Mouse (Mus musculus) embryonic facial prominence, embryonic 15.5 days (tissue): ENCODE results near the gene Efna5. TPM values are rescaled to one million over a fixed set of nuclear protein-coding genes. Genes with fewer than 3 reads are reported as not detected.

Source experiments
- ATAC-seq: fragments of 200-750 bp; cut with Nextera tagmentation; 2 replicates; pipeline ENCODE4 v1.8.0; 2017; ENCODE audit warnings: low read depth, moderate TSS enrichment; ENCODE audit not compliant: insufficient number of reproducible peaks, low FRiP score, low TSS enrichment
- H3K27ac ChIP-seq: fragments of 300-500 bp; sonication (generic); replicated peaks from 2 replicates; pipeline ENCODE4 v1.5.1; 2015; ENCODE audit warnings: mild to moderate bottlenecking, inconsistent platforms
- H3K27me3 ChIP-seq: fragments of 300-500 bp; sonication (generic); 2 replicates; pipeline ENCODE4 v1.6.1; 2015; ENCODE audit warnings: inconsistent platforms
- H3K36me3 ChIP-seq: fragments of 300-500 bp; sonication (generic); 2 replicates; pipeline ENCODE4 v1.6.1; 2015; ENCODE audit warnings: mild to moderate bottlenecking, inconsistent platforms
- H3K4me1 ChIP-seq: fragments of 300-500 bp; sonication (generic); 2 replicates; pipeline ENCODE4 v1.6.1; 2015; ENCODE audit warnings: inconsistent platforms
- H3K4me2 ChIP-seq: fragments of 300-500 bp; sonication (generic); replicated peaks from 2 replicates; pipeline ENCODE4 v1.6.1; 2015; ENCODE audit warnings: mild to moderate bottlenecking, inconsistent platforms
- H3K4me3 ChIP-seq: fragments of 300-500 bp; sonication (generic); replicated peaks from 2 replicates; pipeline ENCODE4 v1.5.1; 2015; ENCODE audit warnings: mild to moderate bottlenecking, inconsistent platforms
- H3K9ac ChIP-seq: fragments of 300-500 bp; sonication (generic); 2 replicates; pipeline ENCODE4 v1.6.1; 2015; ENCODE audit warnings: inconsistent platforms
- H3K9me3 ChIP-seq: fragments of 300-500 bp; sonication (generic); replicated peaks from 2 replicates; pipeline ENCODE4 v1.6.1; 2016; ENCODE audit warnings: inconsistent platforms
- WGBS: fragments of 180-500 bp; shearing (Covaris S2); methylation state at CpG from one replicate; pipeline ENCODE4 v1.1.7; 2015; 5-methylcytosine and 5-hydroxymethylcytosine counted together
- polyA plus RNA-seq: library from polyadenylated mRNA; unstranded; fragments of >200 nt; fragmentation: Nextera tagmentation; extraction: Ambion mirVana; gene quantifications from 2 replicates; pipeline ENCODE4 v1.2.1, GENCODE M21; 2015

Gene Efna5
- polyA plus RNA-seq, 1 experiment from 2014 or later, result 71.9 TPM

GRCm38 (mm10) chr17:62880311-62881175, 574 bp downstream of the Efna5 start:
- peaks cover 16% of the 10 kb centered on the region; the same call in 1 of the 2 replicates for H3K4me1 ChIP-seq
- no peaks in the 10 kb centered on the region for H3K36me3 ChIP-seq
- ATAC-seq, result no peak
- H3K4me2 ChIP-seq, result peak overlapping the region; percentile 94
- WGBS, result under 1% methylated on average over 82 of the region's 82 CpGs
- H3K27me3 ChIP-seq, result no peaks in the 10 kb centered on the region
- H3K27ac ChIP-seq, result peak overlapping the region; percentile 98
- no peaks in the 10 kb centered on the region for H3K9me3 ChIP-seq
- peak overlapping the region; percentile 83 for H3K4me3 ChIP-seq
- H3K9ac ChIP-seq, result peak overlapping the region; percentile 90

GRCm38 (mm10) chr17:62879526-62880310, 1.4 kb downstream of the Efna5 start:
- ATAC-seq, result no peak
- Histone ChIP-seq H3K27me3 (no peaks in the 10 kb centered on the region), H3K4me3 (peak overlapping the region; percentile 83), H3K27ac (peak overlapping the region; percentile 98), H3K4me1 (peaks cover 16% of the 10 kb centered on the region; the same call in 1 of the 2 replicates), H3K9ac (peak overlapping the region; percentile 90), H3K9me3 (no peaks in the 10 kb centered on the region), H3K4me2 (peak overlapping the region; percentile 94), H3K36me3 (no peaks in the 10 kb centered on the region)
- under 1% methylated on average over 45 of the region's 45 CpGs for WGBS

GRCm38 (mm10) chr17:62875727-62876126, 5.4 kb downstream of the Efna5 start:
- no peak overlapping the region for H3K27ac ChIP-seq
- H3K9me3 ChIP-seq, result no peaks in the 10 kb centered on the region
- H3K4me1 ChIP-seq, result peaks cover 24% of the 10 kb centered on the region
- H3K9ac ChIP-seq, result no peak overlapping the region
- no peak for ATAC-seq
- no peaks in the 10 kb centered on the region for H3K27me3 ChIP-seq
- H3K36me3 ChIP-seq, result no peaks in the 10 kb centered on the region
- WGBS, result 14% methylated on average over 3 of the region's 3 CpGs
- no peak overlapping the region for H3K4me3 ChIP-seq
- H3K4me2 ChIP-seq, result no peak overlapping the region

GRCm38 (mm10) chr17:62871928-62872327, 9.2 kb downstream of the Efna5 start:
- no peaks in the 10 kb centered on the region for H3K27me3 ChIP-seq
- H3K9ac ChIP-seq, result no peak overlapping the region
- H3K27ac ChIP-seq, result no peak overlapping the region
- peaks cover 18% of the 10 kb centered on the region for H3K4me1 ChIP-seq
- H3K4me2 ChIP-seq, result no peak overlapping the region
- ATAC-seq, result no peak
- H3K9me3 ChIP-seq, result no peaks in the 10 kb centered on the region
- H3K4me3 ChIP-seq, result no peak overlapping the region
- 42% methylated on average over 3 of the region's 3 CpGs for WGBS
- H3K36me3 ChIP-seq, result no peaks in the 10 kb centered on the region

GRCm38 (mm10) chr17:62871191-62871590, 9.9 kb downstream of the Efna5 start:
- Histone ChIP-seq H3K27me3 (no peaks in the 10 kb centered on the region), H3K36me3 (no peaks in the 10 kb centered on the region), H3K4me1 (peaks cover 16% of the 10 kb centered on the region), H3K4me2 (no peak overlapping the region), H3K9ac (no peak overlapping the region), H3K9me3 (no peaks in the 10 kb centered on the region), H3K27ac (no peak overlapping the region), H3K4me3 (no peak overlapping the region)
- 53% methylated on average over 5 of the region's 5 CpGs for WGBS
- ATAC-seq, result no peak

- Histone ChIP-seq H3K27me3 (no peaks in the 10 kb centered on the region), H3K36me3 (no peaks in the 10 kb centered on the region), H3K4me2 (no peak overlapping the region), H3K9me3 (no peaks in the 10 kb centered on the region), H3K9ac (no peak overlapping the region), H3K27ac (no peak overlapping the region), H3K4me1 (peaks cover 18% of the 10 kb centered on the region), H3K4me3 (no peak overlapping the region)
- ATAC-seq, result no peak
- 64% methylated on average over 5 of the region's 5 CpGs for WGBS
Measured at GRCm38 (mm10) chr17:62870446-62870845, 10.7 kb downstream of the Efna5 start.

GRCm38 (mm10) chr17:62864966-62865365, 16.2 kb downstream of the Efna5 start:
- Histone ChIP-seq H3K27me3 (no peaks in the 10 kb centered on the region), H3K9ac (no peak overlapping the region), H3K27ac (no peak overlapping the region), H3K36me3 (no peaks in the 10 kb centered on the region), H3K4me1 (peaks cover 22% of the 10 kb centered on the region), H3K9me3 (no peaks in the 10 kb centered on the region), H3K4me2 (no peak overlapping the region), H3K4me3 (no peak overlapping the region)
- WGBS, result 84% methylated on average over 8 of the region's 8 CpGs
- no peak for ATAC-seq

- WGBS, result 57% methylated on average over 3 of the region's 3 CpGs
- Histone ChIP-seq H3K4me3 (no peak overlapping the region), H3K9ac (no peak overlapping the region), H3K4me2 (peak overlapping the region; percentile 15; the same call in 1 of the 2 replicates), H3K36me3 (no peaks in the 10 kb centered on the region), H3K9me3 (no peaks in the 10 kb centered on the region), H3K27ac (peak overlapping the region; percentile 71), H3K4me1 (peaks cover 18% of the 10 kb centered on the region), H3K27me3 (no peaks in the 10 kb centered on the region)
- no peak for ATAC-seq
Measured at GRCm38 (mm10) chr17:62863004-62863403, 18.1 kb downstream of the Efna5 start.

- Histone ChIP-seq H3K9ac (no peak overlapping the region), H3K4me3 (no peak overlapping the region), H3K9me3 (no peaks in the 10 kb centered on the region), H3K27me3 (no peaks in the 10 kb centered on the region), H3K4me2 (peak overlapping the region; percentile 15), H3K36me3 (no peaks in the 10 kb centered on the region), H3K27ac (peak overlapping the region; percentile 71), H3K4me1 (peaks cover 18% of the 10 kb centered on the region)
- ATAC-seq, result peak; percentile 72; the same call in 1 of the 2 replicates
- WGBS, result 22% methylated on average over 12 of the region's 12 CpGs
Measured at GRCm38 (mm10) chr17:62862298-62862999, 18.7 kb downstream of the Efna5 start.

GRCm38 (mm10) chr17:62857275-62857674, 23.8 kb downstream of the Efna5 start:
- Histone ChIP-seq H3K4me3 (no peak overlapping the region), H3K36me3 (no peaks in the 10 kb centered on the region), H3K9me3 (no peaks in the 10 kb centered on the region), H3K27ac (no peak overlapping the region), H3K4me2 (no peak overlapping the region), H3K27me3 (no peaks in the 10 kb centered on the region), H3K9ac (no peak overlapping the region), H3K4me1 (peaks cover 13% of the 10 kb centered on the region)
- no peak for ATAC-seq
- WGBS, result 48% methylated on average over 8 of the region's 8 CpGs

- WGBS, result 25% methylated on average over 6 of the region's 6 CpGs
- Histone ChIP-seq H3K4me2 (no peak overlapping the region), H3K27me3 (no peaks in the 10 kb centered on the region), H3K9ac (no peak overlapping the region), H3K4me1 (peaks cover 24% of the 10 kb centered on the region), H3K4me3 (no peak overlapping the region), H3K36me3 (no peaks in the 10 kb centered on the region), H3K27ac (no peak overlapping the region), H3K9me3 (no peaks in the 10 kb centered on the region)
- ATAC-seq, result no peak
Measured at GRCm38 (mm10) chr17:62853741-62854140, 27.4 kb downstream of the Efna5 start.
